Mouse (Mus musculus) midbrain, postnatal 0 days (tissue): Measurements from ENCODE around the gene Hsph1. TPM values are rescaled to one million over a fixed set of nuclear protein-coding genes. Genes with fewer than 3 reads are reported as not detected.

Experiments used
- ATAC-seq: fragments of 200-750 bp; cut with Nextera tagmentation; 2 replicates; pipeline ENCODE4 v1.8.0; 2017; ENCODE audit warnings: moderate number of reproducible peaks, mild to moderate bottlenecking, moderate TSS enrichment, moderate library complexity; ENCODE audit not compliant: low FRiP score
- DNase-seq: peaks from one replicate; pipeline ENCODE4 v3.0.0-alpha.2; 2015; ENCODE audit warnings: low spot score
- H3K27ac ChIP-seq: fragments of 300-500 bp; sonication (generic); 2 replicates; pipeline ENCODE4 v1.5.1; 2014; ENCODE audit warnings: low read depth, mild to moderate bottlenecking, low read length, mixed read lengths
- H3K27me3 ChIP-seq: fragments of 300-500 bp; sonication (generic); 2 replicates; pipeline ENCODE4 v1.6.1; 2014; ENCODE audit warnings: low read length, control low read depth, mixed read lengths; ENCODE audit not compliant: insufficient read depth
- H3K36me3 ChIP-seq: fragments of 300-500 bp; sonication (generic); 2 replicates; pipeline ENCODE4 v1.6.1; 2014; ENCODE audit warnings: low read length, control low read depth, mixed read lengths; ENCODE audit not compliant: insufficient read depth
- H3K4me1 ChIP-seq: fragments of 300-500 bp; sonication (generic); 2 replicates; pipeline ENCODE4 v1.6.1; 2014; ENCODE audit warnings: mild to moderate bottlenecking, control low read depth, antibody characterized with exemption, low read length, mixed read lengths; ENCODE audit not compliant: insufficient read depth
- H3K4me2 ChIP-seq: fragments of 300-500 bp; sonication (generic); 2 replicates; pipeline ENCODE4 v1.6.1; 2014; ENCODE audit warnings: low read depth, mild to moderate bottlenecking, low read length, mixed read lengths; ENCODE audit not compliant: poor library complexity, severe bottlenecking
- H3K4me3 ChIP-seq: fragments of 300-500 bp; sonication (generic); 2 replicates; pipeline ENCODE4 v1.5.1; 2014; ENCODE audit warnings: low read depth, mild to moderate bottlenecking, low read length, moderate library complexity
- H3K9ac ChIP-seq: fragments of 300-500 bp; sonication (generic); replicated peaks from 2 replicates; pipeline ENCODE4 v1.6.1; 2014; ENCODE audit warnings: mild to moderate bottlenecking, low read length, moderate library complexity, mixed read lengths; ENCODE audit not compliant: poor library complexity, severe bottlenecking
- H3K9me3 ChIP-seq: fragments of 300-500 bp; sonication (generic); 2 replicates; pipeline ENCODE4 v1.6.1; 2016; ENCODE audit warnings: low read length, control low read depth
- CTCF ChIP-seq: IDR thresholded peaks from 2 replicates; pipeline ENCODE4 v1.5.1; 2016; ENCODE audit warnings: antibody characterized with exemption, mild to moderate bottlenecking
- whole genome bisulfite sequencing: fragments of 180-500 bp; shearing (Covaris S2); extraction: QIAGEN DNeasy Blood & Tissue Kit; methylation state at CpG from one replicate; pipeline ENCODE4 v1.1.7; 2014; 5-methylcytosine and 5-hydroxymethylcytosine counted together
- polyA plus RNA-seq: library from polyadenylated mRNA; unstranded; fragments of >200 nt; fragmentation: Nextera tagmentation; extraction: Ambion mirVana; gene quantifications from 2 replicates; pipeline ENCODE4 v1.2.1, GENCODE M21; 2015
- total RNA-seq: library from RNA; depleted of rRNA; stranded (reverse); fragments of >200 nt; gene quantifications from 2 replicates; pipeline ENCODE4 v1.2.3, GENCODE M21; 2014

The Hsph1 gene
- total and polyA plus RNA-seq, 2 experiments from 2014 or later = 28.5 to 74.1 TPM

DNA sequence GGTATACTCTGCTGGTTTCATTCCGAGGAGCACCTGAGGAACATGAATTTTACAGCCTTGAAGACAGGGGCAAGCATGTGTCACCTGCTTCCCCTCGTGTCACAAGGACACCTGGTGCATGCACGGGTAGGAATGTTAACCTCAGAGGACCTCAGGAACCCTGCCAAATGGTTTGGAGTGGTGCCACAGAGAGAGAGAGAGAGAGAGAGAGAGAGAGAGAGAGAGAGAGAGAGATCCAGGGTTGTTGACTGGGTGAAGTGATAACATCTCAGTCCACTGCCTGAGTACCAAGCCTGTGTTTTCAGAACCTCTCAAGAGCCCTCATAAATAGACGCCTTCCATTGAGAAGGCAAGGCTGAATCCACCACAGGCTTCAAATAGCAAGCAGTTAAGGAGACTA lies 12.0 kb upstream of the Hsph1 start:
- TF ChIP-seq CTCF = no peak
- ATAC-seq = no peak
- no peaks in the 10 kb centered on the region for H3K36me3 ChIP-seq
- no peak overlapping the region for H3K9ac ChIP-seq
- no peak overlapping the region for H3K4me3 ChIP-seq
- whole genome bisulfite sequencing = 62% methylated on average over 4 of the region's 4 CpGs
- no peak for DNase-seq
- no peaks in the 10 kb centered on the region for H3K27me3 ChIP-seq
- no peak overlapping the region for H3K4me2 ChIP-seq
- H3K27ac ChIP-seq = peak overlapping the region; percentile 51
- peaks cover 2% of the 10 kb centered on the region; the same call in 1 of the 2 replicates for H3K4me1 ChIP-seq
- no peaks in the 10 kb centered on the region for H3K9me3 ChIP-seq

DNA sequence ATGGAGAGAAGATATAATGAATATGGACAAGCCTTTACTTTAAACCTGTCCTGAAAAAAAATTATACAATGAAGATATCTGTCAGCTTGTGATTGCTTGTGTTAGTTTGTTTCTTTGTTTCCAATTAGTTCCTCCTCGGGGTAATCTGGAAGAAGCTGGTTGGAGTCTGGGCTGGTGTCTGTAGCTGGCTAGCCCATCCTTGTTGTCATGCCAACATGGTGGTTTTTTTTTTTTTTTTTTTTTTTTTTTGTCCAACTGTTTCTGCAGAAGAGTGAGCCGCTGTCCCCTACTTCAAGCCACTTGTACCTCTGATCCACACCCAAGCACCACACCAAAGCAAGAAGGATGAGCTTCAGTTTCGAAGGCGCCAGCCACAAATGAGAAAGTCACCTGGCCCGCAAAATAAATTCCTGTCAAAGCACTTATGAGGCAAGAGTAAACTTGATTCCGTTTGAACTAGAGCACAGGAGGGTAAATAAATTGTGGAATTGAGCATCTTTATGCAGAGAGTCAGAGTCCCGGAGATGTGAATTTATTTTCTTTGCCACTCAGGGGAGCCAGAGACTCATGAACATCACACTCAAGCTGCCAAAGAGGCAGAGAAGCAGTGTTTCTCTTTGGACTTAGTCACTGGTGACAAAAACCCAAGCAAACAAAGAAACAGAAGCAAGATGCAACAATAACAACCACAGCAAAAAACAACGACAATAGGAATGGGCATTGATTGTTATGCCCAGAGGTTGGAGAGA lies 11.4 kb upstream of the Hsph1 start:
- Histone ChIP-seq H3K9me3 (no peaks in the 10 kb centered on the region), H3K36me3 (no peaks in the 10 kb centered on the region), H3K4me1 (peaks cover 2% of the 10 kb centered on the region; the same call in 1 of the 2 replicates), H3K27me3 (no peaks in the 10 kb centered on the region), H3K4me2 (no peak overlapping the region), H3K4me3 (no peak overlapping the region), H3K27ac (peak overlapping the region; percentile 51), H3K9ac (no peak overlapping the region)
- peak; percentile 70 for DNase-seq
- peak; percentile 54 for ATAC-seq
- TF ChIP-seq CTCF = peak; percentile 76
- WGBS = 42% methylated on average over 8 of the region's 8 CpGs

DNA sequence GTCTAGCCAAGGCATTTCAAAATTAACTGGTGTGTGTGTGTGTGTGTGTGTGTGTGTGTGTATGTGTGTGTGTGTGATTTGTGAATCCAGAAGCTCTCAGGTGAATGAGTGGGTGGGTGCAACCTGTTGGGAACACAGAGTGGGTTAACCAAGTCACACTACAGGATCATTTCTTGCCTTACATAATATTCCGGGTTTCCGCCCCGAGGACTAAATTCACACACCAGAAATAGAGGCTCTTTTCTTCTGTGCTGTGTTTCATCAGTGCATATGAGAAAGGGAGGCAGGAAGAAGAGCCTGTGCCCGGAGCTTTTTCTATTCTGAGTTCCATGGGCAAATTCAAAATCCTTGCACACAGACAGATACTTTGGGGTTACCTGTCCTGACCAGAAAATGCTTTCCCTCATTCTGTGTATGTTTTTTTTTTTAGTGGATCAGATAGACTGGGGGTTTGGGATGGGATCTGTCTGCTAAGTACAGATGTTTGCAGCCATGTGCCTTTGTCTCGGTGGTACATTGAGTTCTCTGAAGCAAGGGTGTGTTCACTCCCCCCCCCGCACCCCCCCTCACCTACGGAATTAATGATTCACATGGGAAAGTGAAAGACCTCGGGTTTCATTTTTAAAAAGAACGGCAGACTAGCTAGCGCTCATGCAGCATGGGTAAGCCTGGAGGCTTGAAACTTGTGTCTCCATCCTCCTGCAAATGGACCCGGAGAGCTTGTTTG lies 6.8 kb upstream of the Hsph1 start:
- Histone ChIP-seq H3K27me3 (no peaks in the 10 kb centered on the region), H3K9me3 (no peaks in the 10 kb centered on the region), H3K36me3 (no peaks in the 10 kb centered on the region), H3K9ac (no peak overlapping the region), H3K4me2 (no peak overlapping the region), H3K4me1 (no peaks in the 10 kb centered on the region), H3K4me3 (no peak overlapping the region), H3K27ac (no peak overlapping the region)
- WGBS = 77% methylated on average over 11 of the region's 11 CpGs
- TF ChIP-seq CTCF = no peak
- no peak for ATAC-seq
- DNase-seq = no peak

DNA sequence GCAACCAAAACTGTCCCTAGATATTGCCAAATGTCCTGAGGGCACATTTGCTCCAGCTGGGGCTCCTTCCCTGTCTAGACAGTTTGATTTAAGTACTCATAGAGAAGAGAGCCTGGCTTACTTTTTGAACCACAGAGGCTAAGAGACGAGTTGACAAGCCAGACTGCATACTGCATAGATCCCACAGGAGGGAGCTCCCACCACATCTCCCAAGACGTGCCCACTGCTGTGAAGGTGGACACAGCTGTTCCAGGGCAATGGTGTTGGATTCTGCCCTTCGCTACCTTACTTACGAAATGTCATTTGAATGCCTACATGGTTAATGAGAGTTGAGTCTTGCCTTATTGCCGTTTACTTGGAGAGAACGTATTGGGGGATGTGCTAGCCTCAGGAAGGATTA lies 6.2 kb upstream of the Hsph1 start:
- TF ChIP-seq CTCF = peak; percentile 78
- H3K27me3 ChIP-seq = no peaks in the 10 kb centered on the region
- no peak overlapping the region for H3K9ac ChIP-seq
- ATAC-seq (no peak), DNase-seq (peak; percentile 51)
- no peaks in the 10 kb centered on the region for H3K9me3 ChIP-seq
- no peak overlapping the region for H3K27ac ChIP-seq
- H3K4me3 ChIP-seq = no peak overlapping the region
- no peaks in the 10 kb centered on the region; the same call in 1 of the 2 replicates for H3K4me1 ChIP-seq
- H3K36me3 ChIP-seq = no peaks in the 10 kb centered on the region
- no peak overlapping the region for H3K4me2 ChIP-seq
- WGBS = 48% methylated on average over 6 of the region's 6 CpGs

DNA sequence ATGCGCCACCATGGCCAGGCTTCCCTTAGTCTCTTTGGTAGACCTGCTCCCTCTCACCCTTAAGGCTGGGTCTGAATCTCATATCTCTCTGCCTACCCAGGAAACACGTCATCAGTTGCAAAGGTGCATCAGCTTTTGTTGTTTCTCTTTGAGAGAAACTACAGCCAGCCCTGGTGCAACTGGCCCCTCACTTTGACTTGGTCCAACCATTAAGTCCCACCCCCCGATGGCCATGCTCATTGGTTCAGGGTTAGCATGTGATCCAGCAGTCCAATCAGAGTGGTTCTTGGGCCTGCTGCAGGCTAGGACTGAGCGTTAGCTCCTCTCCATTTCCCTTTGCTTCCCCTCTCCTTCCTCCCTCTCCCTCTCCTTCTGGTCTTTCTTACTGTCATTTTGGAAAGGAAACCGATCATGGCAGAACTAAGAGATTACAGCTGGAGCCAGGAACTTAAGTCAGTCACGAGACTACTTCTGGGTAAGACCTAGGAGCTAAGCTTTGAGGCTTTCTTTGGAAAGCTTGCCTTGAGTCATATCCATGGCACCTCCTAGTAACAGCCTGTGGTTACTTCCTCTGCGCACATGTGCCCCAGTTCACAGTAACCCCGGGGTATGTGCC lies 5.2 kb upstream of the Hsph1 start:
- Histone ChIP-seq H3K36me3 (no peaks in the 10 kb centered on the region), H3K9me3 (no peaks in the 10 kb centered on the region), H3K4me2 (no peak overlapping the region), H3K9ac (no peak overlapping the region), H3K27me3 (no peaks in the 10 kb centered on the region), H3K27ac (no peak overlapping the region), H3K4me1 (no peaks in the 10 kb centered on the region; the same call in 1 of the 2 replicates), H3K4me3 (no peak overlapping the region)
- DNase-seq (no peak), ATAC-seq (no peak)
- no peak for TF ChIP-seq CTCF
- WGBS = 89% methylated on average over 8 of the region's 8 CpGs

DNA sequence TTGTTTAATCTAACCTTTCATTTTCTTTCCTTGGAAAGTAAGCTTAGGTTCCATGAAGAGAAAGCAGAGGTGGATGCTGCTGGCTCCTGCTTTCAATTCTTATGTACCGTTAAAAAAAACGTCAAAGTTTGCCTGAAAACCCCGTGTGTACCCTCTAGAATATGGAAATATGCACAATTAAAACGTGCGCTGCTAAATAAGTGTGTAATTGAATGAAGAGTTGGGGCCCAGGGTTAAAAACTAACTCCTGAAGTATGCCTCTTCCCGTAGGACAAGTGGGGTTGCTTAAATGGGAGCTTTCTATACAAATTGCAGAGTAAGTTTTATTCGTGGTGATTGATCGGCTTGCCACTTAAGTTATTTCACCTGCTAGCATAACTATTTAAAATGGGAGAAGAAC lies 1.1 kb upstream of the Hsph1 start:
- no peaks in the 10 kb centered on the region for H3K9me3 ChIP-seq
- H3K27ac ChIP-seq = no peak overlapping the region
- peak overlapping the region; percentile 42 for H3K4me2 ChIP-seq
- H3K36me3 ChIP-seq = peaks cover 5% of the 10 kb centered on the region
- peak overlapping the region; percentile 67 for H3K4me3 ChIP-seq
- no peaks in the 10 kb centered on the region; the same call in 1 of the 2 replicates for H3K4me1 ChIP-seq
- no peak for ATAC-seq
- H3K27me3 ChIP-seq = no peaks in the 10 kb centered on the region
- 45% methylated on average over 8 of the region's 8 CpGs for WGBS
- 0 out of 2 replicates have a peak overlapping the region, but pooled peaks have one; percentile 63 for H3K9ac ChIP-seq
- no peak for TF ChIP-seq CTCF
- no peak for DNase-seq
